Mouse (Mus musculus): ENCODE data around the gene Pnma1.

DNA sequence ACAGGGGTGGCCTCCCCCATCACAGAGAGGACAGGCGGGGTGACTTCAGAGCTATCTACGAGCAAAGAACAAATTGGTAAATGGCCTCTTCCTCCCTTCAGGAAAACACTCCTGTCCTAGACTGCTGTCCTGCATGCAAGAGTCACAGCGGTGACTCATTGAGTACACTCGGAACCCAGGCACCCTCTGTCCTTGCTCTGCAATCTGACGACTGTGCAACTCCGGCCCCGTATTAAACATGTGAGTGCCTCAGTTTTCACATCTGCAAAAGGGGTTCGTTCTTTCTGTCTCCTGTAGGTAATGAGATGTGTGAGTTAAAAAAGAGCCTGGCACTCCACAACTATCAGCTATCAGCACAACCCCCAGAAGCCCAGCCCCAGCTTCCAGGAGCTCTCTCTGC, 12.2 kb upstream of the Pnma1 start:
- no peak for TF ChIP-seq CTCF (IDR thresholded peaks at IDR 0.05)
- no peak for TF ChIP-seq EP300 (IDR thresholded peaks at IDR 0.05)
